Mouse (Mus musculus) embryonic fibroblast, embryonic 13.5 days (primary cell): ENCODE results near the gene Rbfox3.

ENCODE experiments used
- CTCF ChIP-seq: IDR thresholded peaks from 2 replicates; pipeline ENCODE4 v1.5.1; 2011; ENCODE audit warnings: mild to moderate bottlenecking, control low read depth, low read length, moderate library complexity, borderline replicate concordance; ENCODE audit not compliant: insufficient read depth
- POLR2A ChIP-seq: IDR thresholded peaks from 2 replicates; pipeline ENCODE4 v1.6.1; 2011; ENCODE audit warnings: low read depth, mild to moderate bottlenecking, control low read depth, low read length, moderate library complexity

DNA sequence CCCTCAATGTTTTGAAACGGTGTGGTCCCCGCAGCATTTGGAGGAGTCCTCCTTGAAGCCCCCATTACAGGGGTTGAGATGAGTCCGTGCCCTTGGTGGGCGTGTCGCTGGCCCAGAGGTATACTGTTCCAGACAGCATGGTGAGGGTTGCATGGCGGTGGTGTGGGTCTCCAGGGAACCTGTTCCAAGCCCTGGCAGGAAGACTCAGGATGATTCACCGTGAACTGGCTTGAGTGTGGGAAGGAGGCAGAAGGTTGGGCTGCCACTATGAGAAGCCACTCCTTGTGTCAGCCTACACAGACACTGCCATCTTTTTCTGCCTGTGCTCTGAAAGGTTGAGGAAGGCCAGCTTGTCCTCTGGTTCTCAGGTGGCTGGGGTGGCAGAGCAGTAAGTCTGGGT, 393.5 kb downstream of the Rbfox3 start:
- TF ChIP-seq CTCF (no peak), POLR2A (no peak)
